Mouse (Mus musculus) G1E (cell line): ENCODE results near the gene Fgd2.

Source experiments
- CTCF ChIP-seq: IDR thresholded peaks from 2 replicates; pipeline ENCODE4 v1.5.1; 2012; ENCODE audit warnings: low read depth, low read length, inconsistent platforms, mixed read lengths
- GATA1 ChIP-seq: IDR thresholded peaks from 2 replicates; pipeline ENCODE4 v1.6.1; 2012; ENCODE audit warnings: borderline replicate concordance, low read length, inconsistent platforms, mixed read lengths
- GATA2 ChIP-seq: IDR thresholded peaks from 2 replicates; pipeline ENCODE4 v1.6.1; 2012; ENCODE audit warnings: low read depth, low read length, inconsistent platforms, borderline replicate concordance
- POLR2AphosphoS5 ChIP-seq: IDR thresholded peaks from 2 replicates; pipeline ENCODE4 v1.6.1; 2012; ENCODE audit warnings: low read depth, low read length, inconsistent platforms; ENCODE audit not compliant: insufficient replicate concordance

DNA sequence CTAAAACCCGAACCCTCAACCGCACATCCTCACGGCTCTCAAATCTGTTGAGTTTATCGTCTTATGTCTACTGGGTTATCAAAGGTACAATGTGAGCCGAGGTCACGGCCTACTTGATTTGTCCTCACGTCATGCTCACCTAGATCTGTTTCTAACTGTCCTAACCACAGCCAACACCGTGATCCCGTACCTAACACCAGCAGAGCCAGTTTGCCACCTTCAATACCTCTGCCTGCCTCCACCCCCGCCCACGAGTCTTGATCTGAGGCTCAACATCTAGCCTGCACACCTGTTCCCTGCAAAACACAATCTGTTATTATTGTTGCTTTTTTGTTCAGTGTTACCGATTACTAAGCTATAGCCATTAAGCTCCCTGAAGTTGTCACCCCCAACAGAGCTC is 15.4 kb upstream of the Fgd2 start:
- TF ChIP-seq CTCF (no peak), GATA1 (no peak), GATA2 (no peak), POLR2AphosphoS5 (no peak)
